Mouse (Mus musculus) kidney, embryonic 14.5 days (tissue): ENCODE data around the gene E4f1. TPM values are rescaled to one million over a fixed set of nuclear protein-coding genes. Genes with fewer than 3 reads are reported as not detected.

Source experiments
- ATAC-seq: fragments of 200-750 bp; cut with Nextera tagmentation; 2 replicates; pipeline ENCODE4 v1.8.0; 2017; ENCODE audit warnings: moderate number of reproducible peaks, mild to moderate bottlenecking, moderate TSS enrichment, moderate library complexity; ENCODE audit not compliant: low FRiP score, low TSS enrichment
- H3K27ac ChIP-seq: fragments of 300-500 bp; sonication (generic); 2 replicates; pipeline ENCODE4 v1.5.1; 2014; ENCODE audit warnings: low read depth, mild to moderate bottlenecking, low read length, moderate library complexity, mixed read lengths
- H3K27me3 ChIP-seq: fragments of 300-500 bp; sonication (generic); 2 replicates; pipeline ENCODE4 v1.6.1; 2014; ENCODE audit warnings: mild to moderate bottlenecking, low read length; ENCODE audit not compliant: control insufficient read depth, insufficient read depth
- H3K36me3 ChIP-seq: fragments of 300-500 bp; sonication (generic); 2 replicates; pipeline ENCODE4 v1.6.1; 2014; ENCODE audit warnings: low read length, mixed read lengths; ENCODE audit not compliant: control insufficient read depth, insufficient read depth
- H3K4me1 ChIP-seq: fragments of 300-500 bp; sonication (generic); 2 replicates; pipeline ENCODE4 v1.6.1; 2014; ENCODE audit warnings: low read length, mixed read lengths; ENCODE audit not compliant: control insufficient read depth, insufficient read depth
- H3K4me2 ChIP-seq: fragments of 300-500 bp; sonication (generic); replicated peaks from 2 replicates; pipeline ENCODE4 v1.6.1; 2014; ENCODE audit warnings: low read depth, mild to moderate bottlenecking, low read length
- H3K4me3 ChIP-seq: fragments of 300-500 bp; sonication (generic); 2 replicates; pipeline ENCODE4 v1.5.1; 2014; ENCODE audit warnings: mild to moderate bottlenecking, low read length
- H3K9ac ChIP-seq: fragments of 300-500 bp; sonication (generic); 2 replicates; pipeline ENCODE4 v1.6.1; 2014; ENCODE audit warnings: low read depth, mild to moderate bottlenecking, low read length, moderate library complexity
- H3K9me3 ChIP-seq: fragments of 300-500 bp; sonication (generic); 2 replicates; pipeline ENCODE4 v1.6.1; 2016; ENCODE audit warnings: low read length; ENCODE audit not compliant: control insufficient read depth
- WGBS: fragments of 180-500 bp; shearing (Covaris S2); extraction: QIAGEN DNeasy Blood & Tissue Kit; methylation state at CpG from one replicate; pipeline ENCODE4 v1.1.7; 2014; 5-methylcytosine and 5-hydroxymethylcytosine counted together
- polyA plus RNA-seq: library from polyadenylated mRNA; unstranded; fragments of >200 nt; fragmentation: Nextera tagmentation; extraction: Ambion mirVana; gene quantifications from 2 replicates; pipeline ENCODE4 v1.2.1, GENCODE M21; 2014

The E4f1 gene
- polyA plus RNA-seq, 1 experiment from 2014 or later = 23.2 TPM

GRCm38 (mm10) chr17:24477053-24477984 lies 7.2 kb upstream of the E4f1 start:
- peak overlapping the region; percentile 75; the same call in 1 of the 2 replicates for H3K4me3 ChIP-seq

DNA sequence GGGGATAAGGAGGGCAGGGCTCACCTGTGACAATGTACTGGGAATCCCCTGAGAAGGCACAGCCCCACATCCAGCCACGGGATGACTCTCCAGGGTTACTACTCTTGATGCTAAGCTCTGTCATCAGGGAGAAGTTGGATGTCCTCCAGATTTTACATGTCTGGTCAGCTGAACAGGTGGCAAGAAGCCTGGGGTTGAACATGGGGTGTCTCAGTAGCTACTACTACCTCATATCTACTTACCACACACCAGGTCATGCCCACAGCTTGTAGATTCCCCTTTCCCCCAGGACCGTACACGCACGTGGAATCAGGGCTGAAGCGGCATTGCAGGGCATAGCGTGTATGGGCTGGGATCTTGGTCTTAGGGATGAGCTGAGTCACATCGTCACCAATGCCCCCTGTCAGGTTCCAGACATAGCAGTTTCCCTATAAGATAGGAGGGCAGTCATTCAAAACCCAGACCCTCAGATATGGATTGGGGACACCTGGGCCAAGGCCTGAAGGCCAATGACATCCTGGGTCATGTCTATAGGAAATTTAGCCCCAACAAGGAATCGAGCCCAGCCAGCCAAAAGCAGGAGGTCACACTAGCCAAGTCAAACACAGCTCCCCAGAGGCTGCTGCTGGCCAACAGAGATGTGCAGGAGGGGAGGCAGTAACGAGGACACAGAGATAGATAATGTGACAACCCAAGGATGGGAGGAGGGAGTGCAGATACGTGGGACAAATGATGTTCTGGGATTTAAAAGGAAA lies 6.1 kb upstream of the E4f1 start:
- Histone ChIP-seq H3K36me3 (peaks cover 38% of the 10 kb centered on the region), H3K9ac (no peak overlapping the region), H3K4me1 (peaks cover 42% of the 10 kb centered on the region), H3K4me3 (no peak overlapping the region), H3K9me3 (no peaks in the 10 kb centered on the region), H3K4me2 (no peak overlapping the region), H3K27ac (no peak overlapping the region), H3K27me3 (no peaks in the 10 kb centered on the region)
- WGBS = 92% methylated on average over 10 of the region's 10 CpGs
- ATAC-seq = no peak

More at GRCm38 (mm10) chr17:24477053-24477984, 7.2 kb upstream of the E4f1 start:
- Histone ChIP-seq H3K36me3 (peaks cover 38% of the 10 kb centered on the region), H3K9ac (peak overlapping the region; percentile 81; the same call in 1 of the 2 replicates), H3K9me3 (no peaks in the 10 kb centered on the region), H3K27ac (no peak overlapping the region), H3K4me2 (peak overlapping the region; percentile 64; the same call in 1 of the 2 replicates), H3K4me1 (peaks cover 31% of the 10 kb centered on the region), H3K27me3 (no peaks in the 10 kb centered on the region)
- 91% methylated on average over 20 of the region's 20 CpGs for WGBS
- ATAC-seq = no peak

DNA sequence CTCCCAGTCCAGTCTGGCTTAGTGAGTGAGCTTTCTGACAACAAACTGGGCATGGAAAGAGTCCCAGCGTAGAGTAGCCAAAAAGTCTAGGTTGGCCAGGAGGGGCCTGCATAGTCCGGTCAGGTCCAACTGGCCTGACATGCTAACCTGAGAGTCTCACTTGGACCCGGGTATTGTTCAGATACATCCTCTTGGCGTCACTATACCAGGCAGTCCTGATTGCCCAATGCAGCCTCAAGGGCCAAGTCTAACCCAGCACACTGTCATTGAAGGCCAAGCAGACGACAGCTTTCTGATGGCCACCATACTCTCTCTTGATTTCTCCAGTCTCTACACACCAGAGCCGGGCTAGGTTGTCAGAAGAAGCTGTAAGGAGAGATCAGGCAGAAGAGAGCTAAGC lies 5.5 kb upstream of the E4f1 start:
- no peak for ATAC-seq
- Histone ChIP-seq H3K27me3 (no peaks in the 10 kb centered on the region), H3K36me3 (peaks cover 38% of the 10 kb centered on the region), H3K4me2 (no peak overlapping the region), H3K27ac (no peak overlapping the region), H3K4me3 (no peak overlapping the region), H3K4me1 (peaks cover 45% of the 10 kb centered on the region), H3K9ac (no peak overlapping the region), H3K9me3 (no peaks in the 10 kb centered on the region)
- 92% methylated on average over 6 of the region's 6 CpGs for WGBS

DNA sequence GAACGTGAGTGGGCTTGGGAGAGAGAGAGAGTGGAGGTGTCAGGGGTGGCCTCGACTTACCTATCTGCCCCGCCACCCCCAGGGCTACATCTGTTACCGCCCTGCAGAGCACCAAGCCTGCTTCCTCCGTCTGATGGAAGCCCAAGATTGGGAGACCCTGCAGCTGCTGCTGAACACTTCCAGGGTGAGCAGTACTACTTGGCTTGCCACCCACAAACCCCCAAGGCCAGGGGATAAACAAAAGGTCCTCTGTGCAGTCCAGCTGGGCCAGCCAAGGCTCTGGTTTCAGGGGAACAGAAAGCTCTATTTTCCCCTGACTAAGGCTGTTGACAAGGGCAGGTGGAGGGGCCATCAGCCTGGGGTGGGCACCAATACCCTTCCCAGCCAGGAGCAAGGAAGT lies 4.4 kb upstream of the E4f1 start:
- H3K27me3 ChIP-seq = no peaks in the 10 kb centered on the region
- H3K9ac ChIP-seq = no peak overlapping the region
- no peak overlapping the region for H3K4me2 ChIP-seq
- peaks cover 45% of the 10 kb centered on the region for H3K4me1 ChIP-seq
- H3K36me3 ChIP-seq = peaks cover 38% of the 10 kb centered on the region
- no peak for ATAC-seq
- H3K9me3 ChIP-seq = no peaks in the 10 kb centered on the region
- H3K27ac ChIP-seq = no peak overlapping the region
- 80% methylated on average over 5 of the region's 5 CpGs for WGBS
- H3K4me3 ChIP-seq = no peak overlapping the region

GRCm38 (mm10) chr17:24473612-24474275 lies 3.6 kb upstream of the E4f1 start, which contains the start of gene Bricd5:
Bricd5 (plus strand) TSS chr17:24473884.
- Histone ChIP-seq H3K4me1 (peaks cover 45% of the 10 kb centered on the region), H3K4me3 (no peak within 1 kb of the TSS), H3K27ac (peak within 1 kb of the TSS; percentile 18; the same call in 1 of the 2 replicates), H3K27me3 (no peaks in the 10 kb centered on the region), H3K4me2 (peak within 1 kb of the TSS; percentile 98; the same call in 1 of the 2 replicates), H3K9me3 (no peaks in the 10 kb centered on the region), H3K36me3 (peaks cover 38% of the 10 kb centered on the region), H3K9ac (no peak within 1 kb of the TSS)
- no peak for ATAC-seq
- WGBS = 72% methylated on average over 6 of the region's 6 CpGs

GRCm38 (mm10) chr17:24472512-24472911 lies 2.4 kb upstream of the E4f1 start:
- Histone ChIP-seq H3K27ac (peak overlapping the region; percentile 18; the same call in 1 of the 2 replicates), H3K36me3 (peaks cover 38% of the 10 kb centered on the region)

GRCm38 (mm10) chr17:24470701-24471527 lies 801 bp upstream of the E4f1 start:
- peak overlapping the region; percentile 98 for H3K4me2 ChIP-seq
- no peaks in the 10 kb centered on the region for H3K27me3 ChIP-seq
- H3K9ac ChIP-seq = peak overlapping the region; percentile 81
- ATAC-seq = peak; percentile 2; the same call in 1 of the 2 replicates
- H3K27ac ChIP-seq = peak overlapping the region; percentile 73; the same call in 1 of the 2 replicates
- H3K4me1 ChIP-seq = peaks cover 35% of the 10 kb centered on the region
- peak overlapping the region; percentile 86 for H3K4me3 ChIP-seq
- no peaks in the 10 kb centered on the region for H3K9me3 ChIP-seq
- H3K36me3 ChIP-seq = peaks cover 24% of the 10 kb centered on the region
- WGBS = 2% methylated on average over 66 of the region's 68 CpGs

More at GRCm38 (mm10) chr17:24472512-24472911, 2.4 kb upstream of the E4f1 start:
- WGBS = 30% methylated on average over 4 of the region's 4 CpGs
- no peak overlapping the region for H3K4me3 ChIP-seq
- H3K4me2 ChIP-seq = peak overlapping the region; percentile 98; the same call in 1 of the 2 replicates
- H3K9ac ChIP-seq = peak overlapping the region; percentile 81; the same call in 1 of the 2 replicates
- no peaks in the 10 kb centered on the region for H3K9me3 ChIP-seq
- no peaks in the 10 kb centered on the region for H3K27me3 ChIP-seq
- peaks cover 36% of the 10 kb centered on the region for H3K4me1 ChIP-seq
- peak; percentile 13; the same call in 1 of the 2 replicates for ATAC-seq
